Mouse (Mus musculus): ENCODE data around the gene Stac.

Stac gene

GRCm38 (mm10) chr9:111514586-111515473, 175.3 kb downstream of the Stac start:
- WGBS, result 42% methylated on average over 15 of the region's 15 CpGs

Data from cerebral cortex, adult 2 months (tissue).